Mouse (Mus musculus) liver, embryonic 11.5 days (tissue): ENCODE measurements around the gene Syce1. TPM values are rescaled to one million over a fixed set of nuclear protein-coding genes. Genes with fewer than 3 reads are reported as not detected.

Experiments
- ATAC-seq: fragments of 200-750 bp; cut with Nextera tagmentation; replicated peaks from 2 replicates; pipeline ENCODE4 v1.8.0; 2017; ENCODE audit warnings: moderate number of reproducible peaks, mild to moderate bottlenecking, moderate TSS enrichment, moderate library complexity; ENCODE audit not compliant: low FRiP score
- DNase-seq: peaks from one replicate; pipeline ENCODE4 v3.0.0-alpha.2; 2017; ENCODE audit warnings: low spot score
- H3K27ac ChIP-seq: fragments of 300-500 bp; sonication (generic); 2 replicates; pipeline ENCODE4 v1.5.1; 2014; ENCODE audit warnings: mild to moderate bottlenecking, low read depth, low read length, control low read depth
- H3K27me3 ChIP-seq: fragments of 300-500 bp; sonication (generic); replicated peaks from 2 replicates; pipeline ENCODE4 v1.6.1; 2014; ENCODE audit warnings: low read length, mixed read lengths; ENCODE audit not compliant: control insufficient read depth, insufficient read depth
- H3K36me3 ChIP-seq: fragments of 300-500 bp; sonication (generic); 2 replicates; pipeline ENCODE4 v1.6.1; 2014; ENCODE audit warnings: mild to moderate bottlenecking, low read length, moderate library complexity, mixed read lengths; ENCODE audit not compliant: control insufficient read depth, insufficient read depth
- H3K4me1 ChIP-seq: fragments of 300-500 bp; sonication (generic); replicated peaks from 2 replicates; pipeline ENCODE4 v1.6.1; 2014; ENCODE audit warnings: low read length, mixed read lengths; ENCODE audit not compliant: control insufficient read depth, insufficient read depth
- H3K4me2 ChIP-seq: fragments of 300-500 bp; sonication (generic); 2 replicates; pipeline ENCODE4 v1.6.1; 2014; ENCODE audit warnings: mild to moderate bottlenecking, control low read depth, moderate library complexity
- H3K4me3 ChIP-seq: fragments of 300-500 bp; sonication (generic); 2 replicates; pipeline ENCODE4 v1.5.1; 2014; ENCODE audit warnings: low read depth, low read length, control low read depth
- H3K9ac ChIP-seq: fragments of 300-500 bp; sonication (generic); 2 replicates; pipeline ENCODE4 v1.6.1; 2014; ENCODE audit warnings: low read depth, low read length, control low read depth
- H3K9me3 ChIP-seq: fragments of 300-500 bp; sonication (generic); 2 replicates; pipeline ENCODE4 v1.6.1; 2016; ENCODE audit warnings: low read length, inconsistent platforms, mixed read lengths; ENCODE audit not compliant: control insufficient read depth
- WGBS: fragments of 180-500 bp; shearing (Covaris S2); extraction: QIAGEN DNeasy Blood & Tissue Kit; methylation state at CpG from one replicate; pipeline ENCODE4 v1.1.7; 2014; 5-methylcytosine and 5-hydroxymethylcytosine counted together
- polyA plus RNA-seq: library from polyadenylated mRNA; unstranded; fragments of >200 nt; fragmentation: Nextera tagmentation; extraction: Ambion mirVana; gene quantifications from 2 replicates; pipeline ENCODE4 v1.2.1, GENCODE M21; 2014

Gene Syce1
- polyA plus RNA-seq, 1 experiment from 2014 or later, result not detected

DNA sequence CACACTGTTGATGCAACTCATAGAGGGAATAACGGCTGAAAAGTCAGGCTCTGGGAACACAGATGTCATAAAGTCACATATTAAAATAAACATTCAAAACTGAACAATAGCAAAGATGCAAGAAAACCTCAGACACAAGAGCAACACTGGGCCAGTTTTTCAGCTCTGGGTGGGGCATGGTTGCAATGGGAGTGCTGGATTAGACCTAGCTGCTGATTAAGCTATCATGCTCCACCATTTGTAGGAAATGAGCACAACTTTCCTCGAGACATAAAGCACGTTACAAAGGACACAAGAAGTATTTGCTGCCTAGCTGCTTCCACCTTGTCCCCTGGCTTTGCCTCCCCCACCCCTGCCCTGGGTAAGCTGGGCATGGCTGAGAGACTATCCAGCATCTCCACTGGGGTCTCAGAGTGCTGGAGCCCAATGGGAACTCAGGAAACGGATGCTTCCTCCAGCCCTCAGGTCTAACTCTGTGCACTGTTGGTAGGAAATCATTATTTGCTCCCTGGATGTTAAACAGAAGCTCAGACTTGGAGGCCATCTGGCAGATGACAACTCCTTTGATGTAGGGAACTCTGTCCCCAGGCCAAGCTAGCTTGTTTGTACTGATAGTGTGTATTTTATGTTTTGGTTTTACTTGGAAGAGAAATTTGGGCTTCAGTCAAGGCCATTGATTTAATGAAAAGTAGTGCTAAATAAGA is 31.3 kb downstream of the Syce1 start:
- 0 out of 2 replicates have a peak overlapping the region, but pooled peaks have one; percentile 35 for H3K27ac ChIP-seq
- no peaks in the 10 kb centered on the region for H3K27me3 ChIP-seq
- no peak; the same call in 1 of the 2 replicates for ATAC-seq
- H3K9me3 ChIP-seq, result no peaks in the 10 kb centered on the region
- no peaks in the 10 kb centered on the region for H3K4me1 ChIP-seq
- H3K4me3 ChIP-seq, result no peak overlapping the region
- no peak for DNase-seq
- H3K36me3 ChIP-seq, result no peaks in the 10 kb centered on the region
- no peak overlapping the region for H3K4me2 ChIP-seq
- 64% methylated on average over 4 of the region's 4 CpGs for WGBS
- no peak overlapping the region for H3K9ac ChIP-seq

DNA sequence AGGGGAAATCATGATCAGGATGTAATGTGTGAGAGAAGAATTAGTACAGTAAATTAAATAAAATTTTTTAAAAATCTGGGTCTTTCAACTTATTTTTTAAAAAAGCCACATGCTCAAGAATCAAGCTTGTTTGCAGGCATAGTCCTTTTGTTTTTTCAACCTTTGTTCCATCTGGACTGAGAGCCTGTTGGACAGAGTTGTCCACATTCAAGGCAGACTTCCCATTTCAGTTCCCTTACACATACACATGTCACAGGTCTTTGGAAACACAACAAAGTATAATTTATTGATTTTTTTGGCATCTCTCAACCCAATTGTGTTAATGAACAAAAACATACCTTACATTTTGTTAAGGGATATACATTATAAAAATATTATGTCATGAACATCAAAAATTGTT is 33.1 kb downstream of the Syce1 start:
- H3K9ac ChIP-seq, result no peak overlapping the region
- DNase-seq, result no peak
- no peak overlapping the region for H3K27ac ChIP-seq
- no peaks in the 10 kb centered on the region for H3K9me3 ChIP-seq
- no peak for ATAC-seq
- no peaks in the 10 kb centered on the region for H3K27me3 ChIP-seq
- H3K4me3 ChIP-seq, result no peak overlapping the region
- no peaks in the 10 kb centered on the region for H3K4me1 ChIP-seq
- H3K4me2 ChIP-seq, result no peak overlapping the region
- H3K36me3 ChIP-seq, result no peaks in the 10 kb centered on the region

DNA sequence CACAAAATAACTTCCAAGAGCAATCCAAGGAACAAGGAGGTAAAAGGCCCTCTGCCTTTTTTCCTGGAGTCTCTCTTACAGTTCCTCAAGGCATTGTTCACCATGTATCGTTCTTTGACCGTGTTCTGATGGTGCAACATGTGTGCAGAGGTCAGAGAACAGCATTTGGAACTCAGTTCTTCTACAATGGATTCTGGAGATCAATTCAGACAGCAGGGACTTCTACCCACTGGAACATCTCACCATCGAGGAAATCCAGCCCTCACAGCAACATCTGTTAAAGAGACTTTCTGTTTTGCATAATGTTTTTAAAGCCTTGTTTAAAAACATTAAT is 38.9 kb downstream of the Syce1 start:
- Histone ChIP-seq H3K4me3 (no peak overlapping the region), H3K9ac (no peak overlapping the region), H3K9me3 (no peaks in the 10 kb centered on the region), H3K4me2 (no peak overlapping the region), H3K27me3 (no peaks in the 10 kb centered on the region), H3K27ac (no peak overlapping the region), H3K36me3 (no peaks in the 10 kb centered on the region), H3K4me1 (no peaks in the 10 kb centered on the region)
- 64% methylated on average over 3 of the region's 3 CpGs for WGBS
- ATAC-seq (no peak), DNase-seq (no peak)

DNA sequence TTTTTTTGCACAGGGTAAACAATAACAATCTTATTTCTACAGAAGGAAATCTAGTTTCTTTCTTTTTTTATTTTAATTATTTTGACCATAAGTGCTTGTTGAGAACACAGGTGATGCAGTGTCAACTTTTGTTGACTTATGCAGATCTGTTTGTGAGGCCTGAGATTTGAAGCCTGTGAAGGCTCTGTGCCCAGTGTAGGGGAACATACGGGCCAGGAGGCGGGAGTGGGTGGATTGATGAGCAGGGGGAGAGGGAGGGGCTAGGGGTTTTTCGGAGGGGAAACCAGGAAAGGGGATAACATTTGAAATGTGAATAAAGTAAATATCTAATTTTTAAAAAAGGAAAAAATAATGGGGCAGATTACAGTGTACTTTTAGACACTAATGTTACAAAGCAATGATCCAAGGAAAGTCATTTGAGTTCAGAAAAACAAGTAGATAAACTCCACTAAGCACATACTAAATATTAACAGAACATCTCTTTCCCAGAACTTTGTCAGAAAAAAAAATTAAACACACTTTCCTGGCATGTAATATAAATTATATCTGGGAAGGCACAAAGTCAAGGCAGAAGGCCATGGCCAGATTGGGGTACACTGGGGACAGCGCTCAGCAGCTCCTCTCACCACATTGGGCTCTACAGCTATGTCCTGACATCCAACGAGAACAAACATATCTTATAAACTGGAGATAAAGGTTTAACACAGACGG is 39.4 kb downstream of the Syce1 start:
- Histone ChIP-seq H3K4me2 (no peak overlapping the region), H3K9ac (no peak overlapping the region), H3K27me3 (no peaks in the 10 kb centered on the region), H3K4me1 (no peaks in the 10 kb centered on the region), H3K36me3 (no peaks in the 10 kb centered on the region), H3K4me3 (no peak overlapping the region), H3K9me3 (no peaks in the 10 kb centered on the region), H3K27ac (no peak overlapping the region)
- no peak for DNase-seq
- 72% methylated on average over 6 of the region's 6 CpGs for WGBS
- no peak for ATAC-seq

DNA sequence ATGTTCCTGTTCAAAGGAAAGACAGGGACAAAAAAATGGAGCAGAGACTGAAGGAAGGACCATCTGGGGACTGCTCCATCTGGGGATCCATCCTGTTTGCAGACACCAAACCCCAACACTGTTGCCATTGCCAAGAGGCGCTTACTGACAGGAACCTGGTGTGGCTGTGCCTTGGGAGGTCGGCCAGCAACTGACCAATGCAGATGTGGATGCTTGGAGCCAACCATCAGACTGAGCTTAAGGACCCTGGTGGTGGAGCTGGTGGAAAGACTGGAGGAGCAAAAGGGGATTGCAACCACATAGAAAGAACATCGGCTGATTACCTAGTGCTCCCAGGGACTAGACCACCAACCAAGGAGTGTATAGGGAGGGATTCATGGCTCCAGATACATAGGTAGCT is 40.2 kb downstream of the Syce1 start:
- H3K4me3 ChIP-seq, result no peak overlapping the region
- no peaks in the 10 kb centered on the region for H3K9me3 ChIP-seq
- WGBS, result 81% methylated on average over 3 of the region's 3 CpGs
- DNase-seq (no peak), ATAC-seq (no peak)
- no peak overlapping the region for H3K27ac ChIP-seq
- H3K36me3 ChIP-seq, result no peaks in the 10 kb centered on the region
- no peaks in the 10 kb centered on the region for H3K4me1 ChIP-seq
- no peak overlapping the region for H3K9ac ChIP-seq
- no peak overlapping the region for H3K4me2 ChIP-seq
- H3K27me3 ChIP-seq, result no peaks in the 10 kb centered on the region

DNA sequence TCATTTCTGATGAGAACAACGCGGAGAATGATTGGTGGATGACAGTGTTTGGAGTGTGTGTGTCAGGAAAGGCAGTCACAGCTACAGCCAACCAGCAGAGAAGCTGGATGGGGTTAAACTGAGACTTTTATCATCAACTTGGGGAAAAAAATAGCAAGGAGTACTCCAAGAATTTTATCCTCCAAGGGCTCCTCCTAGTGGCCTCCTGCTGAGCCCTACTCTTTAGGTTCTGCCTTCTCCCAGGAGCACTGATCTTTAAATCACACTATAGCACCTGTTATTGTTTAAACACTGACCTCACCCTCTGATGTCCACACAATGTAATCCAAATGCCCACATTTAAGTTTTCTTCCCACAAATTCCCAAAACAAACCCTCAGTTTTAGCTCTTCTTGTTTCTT is 54.5 kb downstream of the Syce1 start:
- 56% methylated on average over 2 of the region's 2 CpGs for WGBS
- H3K9ac ChIP-seq, result no peak overlapping the region
- ATAC-seq (no peak), DNase-seq (no peak)
- H3K27me3 ChIP-seq, result no peaks in the 10 kb centered on the region
- H3K36me3 ChIP-seq, result no peaks in the 10 kb centered on the region
- no peak overlapping the region for H3K4me3 ChIP-seq
- no peaks in the 10 kb centered on the region for H3K4me1 ChIP-seq
- no peaks in the 10 kb centered on the region for H3K9me3 ChIP-seq
- H3K4me2 ChIP-seq, result no peak overlapping the region
- no peak overlapping the region for H3K27ac ChIP-seq

Other genes with a start within 250 kb of the Syce1 start
- not detected in 2 replicates for gene Olfr538, start 220.0 kb downstream of the Syce1 start, polyA plus RNA-seq
- not detected in 2 replicates for gene Olfr46, start 186.6 kb downstream of the Syce1 start, polyA plus RNA-seq
- gene Olfr61, start 158.9 kb downstream of the Syce1 start, polyA plus RNA-seq, result not detected in 2 replicates
- gene Olfr53, start 141.4 kb downstream of the Syce1 start, polyA plus RNA-seq, result not detected in 2 replicates
- not detected in 2 replicates for gene Olfr539, start 127.9 kb downstream of the Syce1 start, polyA plus RNA-seq
- gene Olfr45, start 105.9 kb downstream of the Syce1 start, polyA plus RNA-seq, result not detected in 2 replicates
- not detected in 2 replicates for gene Olfr541, start 90.6 kb downstream of the Syce1 start, polyA plus RNA-seq
- not detected in 2 replicates for gene Cyp2e1, start 24.1 kb downstream of the Syce1 start, polyA plus RNA-seq
- 0.63 and 0.96 TPM in 2 replicates for gene Zfp941, start 34.3 kb upstream of the Syce1 start, polyA plus RNA-seq
- 2.7 and 3.7 TPM in 2 replicates for gene Urah, start 47.2 kb upstream of the Syce1 start, polyA plus RNA-seq
- gene Scgb1c1, start 57.7 kb upstream of the Syce1 start, polyA plus RNA-seq, result not detected in 2 replicates
- gene Odf3, start 60.0 kb upstream of the Syce1 start, polyA plus RNA-seq, result not detected in 2 replicates
- gene Gm45785, start 68.5 kb upstream of the Syce1 start, polyA plus RNA-seq, result not detected in 2 replicates
- gene Ric8a, start 69.1 kb upstream of the Syce1 start, polyA plus RNA-seq, result 44.3 and 45.4 TPM in 2 replicates
- gene Bet1l, start 69.7 kb upstream of the Syce1 start, polyA plus RNA-seq, result 21.5 and 25.1 TPM in 2 replicates
- 162 and 183 TPM in 2 replicates for gene Psmd13, start 94.1 kb upstream of the Syce1 start, polyA plus RNA-seq
- gene Sirt3, start 94.5 kb upstream of the Syce1 start, polyA plus RNA-seq, result 19.9 and 24.5 TPM in 2 replicates
- 0.97 TPM in 1 of 2 replicates, not detected in the other for gene Cox8b, start 112.6 kb upstream of the Syce1 start, polyA plus RNA-seq
- 1.3 and 1.9 TPM in 2 replicates for gene Nlrp6, start 133.1 kb upstream of the Syce1 start, polyA plus RNA-seq
- 13.1 and 13.2 TPM in 2 replicates for gene Pgghg, start 153.5 kb upstream of the Syce1 start, polyA plus RNA-seq
- gene Ifitm5, start 162.4 kb upstream of the Syce1 start, polyA plus RNA-seq, result 0.58 and 0.60 TPM in 2 replicates
- gene Gm45717, start 168.1 kb upstream of the Syce1 start, polyA plus RNA-seq, result not detected in 2 replicates
- gene Ifitm2, start 168.1 kb upstream of the Syce1 start, polyA plus RNA-seq, result 478 and 500 TPM in 2 replicates
- 32.7 and 33.5 TPM in 2 replicates for gene Ifitm1, start 179.4 kb upstream of the Syce1 start, polyA plus RNA-seq
- 45.0 and 47.5 TPM in 2 replicates for gene Ifitm3, start 222.9 kb upstream of the Syce1 start, polyA plus RNA-seq
- gene Ifitm6, start 230.1 kb upstream of the Syce1 start, polyA plus RNA-seq, result 0.90 and 0.97 TPM in 2 replicates
- gene Gm17387, start 241.3 kb upstream of the Syce1 start, polyA plus RNA-seq, result not detected in 2 replicates